Comparison of ENCODE assay signal across 11 mouse cellular contexts in the genomic region with DNA sequence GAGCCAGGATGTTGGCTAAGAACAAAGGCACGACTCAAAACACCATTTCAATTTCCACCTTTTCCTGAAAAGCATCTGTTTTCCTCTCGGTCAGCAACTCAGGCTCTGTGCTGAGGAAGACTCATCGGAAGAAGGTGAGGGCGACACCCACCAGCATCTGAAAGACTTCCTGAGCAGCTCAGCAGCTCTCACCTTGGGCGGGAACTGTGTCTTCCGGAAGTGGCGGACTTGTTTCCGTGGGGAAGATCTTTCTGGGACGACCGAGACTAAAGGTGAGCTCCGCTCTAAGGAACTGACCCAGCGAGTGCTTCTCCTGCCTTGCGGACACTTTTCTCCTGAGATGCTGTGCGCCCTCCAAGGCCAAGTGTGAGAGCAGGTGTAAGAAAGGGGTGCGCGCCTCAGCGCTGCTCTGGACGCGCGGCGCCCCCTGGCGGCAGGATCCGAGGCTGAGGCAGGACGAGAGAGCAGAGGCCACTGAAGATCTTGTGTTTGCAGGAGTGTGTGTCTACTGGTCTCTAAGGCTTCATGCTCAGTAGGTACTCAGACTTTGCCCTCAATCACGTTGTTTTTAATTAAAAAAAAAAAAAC. TPM values are rescaled to one million over a fixed set of nuclear protein-coding genes. Genes with fewer than 3 reads are reported as not detected.
A peak's percentile ranks its signal among the peaks of the same experiment; 100 is the strongest.
DNase-seq lines count a peak whose midpoint lies in the region; ATAC-seq lines count a peak whose summit lies in the region.
"Had no signal": no experiment of that assay in that cellular context is flagged by ENCODE, and none has a peak within 500 bp of the region (broad histone marks: within the 10 kb centered on the region; RNA-seq: fewer than 3 reads in every experiment).

No protein-coding gene starts in this region.

- intact Hi-C loops in left cerebral cortex, postnatal 4 days (cut with DNase I): loop anchor here (10.0 kb wide), 1 partner anchor 60 kb away; a partner anchor contains a TSS

- ATAC-seq in erythroid progenitor cell, adult 5-6 weeks (replicated peaks; ENCODE audit: low FRiP score, poor library complexity, severe bottlenecking): peak; percentile 77
- ATAC-seq in inflammation-experienced regulatory T-cells, adult 6 months: peak; percentile 74
- ATAC-seq in megakaryocyte-erythroid progenitor cell, adult 5-6 weeks (replicated peaks; ENCODE audit: low FRiP score, low TSS enrichment, poor library complexity, severe bottlenecking): peak; percentile 85

- DNase-seq in NIH3T3 (ENCODE audit: low read depth): peak; percentile 20
- DNase-seq in cerebellum, adult 18-20 months: peak; percentile 25 to 55
- DNase-seq in left cerebral cortex, postnatal 4 days: peak; percentile 10
- peak; percentile 56 for DNase-seq in testis, postnatal 10 days (ENCODE audit: low spot score)

RNA-seq across cellular contexts. Expression of a gene that starts 9.5 kb away (rescaled TPM):
- 0.42 TPM in 1 of 2 replicates, not detected in the other for total RNA-seq in erythroid progenitor cell, adult 5-6 weeks (2015; ENCODE audit: low replicate concordance)
- 0.39 and 1.6 TPM in 2 replicates for total RNA-seq in erythroid progenitor cell, adult 5-6 weeks (2017; ENCODE audit: low replicate concordance)
- 1 to 10 TPM; 5.8 to 8.6 (median 6.7) TPM for polyA plus RNA-seq in inflammation-experienced regulatory T-cells, adult 6 months (2017; shearing (Covaris generic))
- total RNA-seq in left cerebral cortex, postnatal 4 days (2021): 1 to 10 TPM; 3.6 to 4.7 TPM
- 3.0 and 3.1 TPM in 2 replicates for total RNA-seq in megakaryocyte-erythroid progenitor cell, adult 5-6 weeks (2014; fragmentation: Nextera tagmentation)
- total RNA-seq in megakaryocyte-erythroid progenitor cell, adult 5-6 weeks (2017): 1.7 and 3.2 TPM in 2 replicates

RNA-seq across cellular contexts. Expression of a gene that starts 16.5 kb away (rescaled TPM):
- total RNA-seq in erythroid progenitor cell, adult 5-6 weeks (2015; ENCODE audit: low replicate concordance): 10.8 and 10.9 TPM in 2 replicates
- total RNA-seq in erythroid progenitor cell, adult 5-6 weeks (2017; ENCODE audit: low replicate concordance): 18.4 and 22.8 TPM in 2 replicates
- 10 to 100 TPM; 40.0 to 61.3 (median 50.0) TPM for polyA plus RNA-seq in inflammation-experienced regulatory T-cells, adult 6 months (2017; shearing (Covaris generic))
- 10 to 100 TPM; 44.3 to 49.1 TPM for total RNA-seq in left cerebral cortex, postnatal 4 days (2021)
- total RNA-seq in megakaryocyte-erythroid progenitor cell, adult 5-6 weeks (2014; fragmentation: Nextera tagmentation): 37.6 and 38.1 TPM in 2 replicates
- total RNA-seq in megakaryocyte-erythroid progenitor cell, adult 5-6 weeks (2017): 47.5 and 54.2 TPM in 2 replicates

RNA-seq across cellular contexts. Expression of a gene that starts 20.3 kb away (rescaled TPM):
- total RNA-seq in erythroid progenitor cell, adult 5-6 weeks (2015; ENCODE audit: low replicate concordance): 5.0 and 15.5 TPM in 2 replicates
- 1.5 TPM in 1 of 2 replicates, not detected in the other for total RNA-seq in erythroid progenitor cell, adult 5-6 weeks (2017; ENCODE audit: low replicate concordance)
- 10 to 100 TPM in 1 of 3 experiments, 1 to 10 TPM in 2; 6.1 to 10.5 (median 9.5) TPM for polyA plus RNA-seq in inflammation-experienced regulatory T-cells, adult 6 months (2017; shearing (Covaris generic))
- total RNA-seq in left cerebral cortex, postnatal 4 days (2021): 1 to 10 TPM; 5.6 to 7.3 TPM
- 3.6 and 10.2 TPM in 2 replicates for total RNA-seq in megakaryocyte-erythroid progenitor cell, adult 5-6 weeks (2014; fragmentation: Nextera tagmentation)
- total RNA-seq in megakaryocyte-erythroid progenitor cell, adult 5-6 weeks (2017): 1.4 and 2.2 TPM in 2 replicates

RNA-seq across cellular contexts. Expression of a gene that starts 26.2 kb away (rescaled TPM):
- total RNA-seq in erythroid progenitor cell, adult 5-6 weeks (2015; ENCODE audit: low replicate concordance): not detected in 2 replicates
- total RNA-seq in erythroid progenitor cell, adult 5-6 weeks (2017; ENCODE audit: low replicate concordance): not detected in 2 replicates
- under 1 TPM in 1 of 3 experiments, not detected in 2; 0.40 TPM for polyA plus RNA-seq in inflammation-experienced regulatory T-cells, adult 6 months (2017; shearing (Covaris generic))
- total RNA-seq in left cerebral cortex, postnatal 4 days (2021): under 1 TPM; 0.56 to 0.76 TPM
- total RNA-seq in megakaryocyte-erythroid progenitor cell, adult 5-6 weeks (2014; fragmentation: Nextera tagmentation): not detected in 2 replicates
- total RNA-seq in megakaryocyte-erythroid progenitor cell, adult 5-6 weeks (2017): not detected in 2 replicates
- polyA plus RNA-seq: heart, embryonic 14.5 days; limb, embryonic 14.5 days; neural tube, embryonic 11.5 days; stomach, embryonic 14.5 days had no signal

Comparison
In these comparisons a context has a peak if more than half of its experiments do, and no peak if none do; other contexts are left out.
1. Peak in every context shown above with its lines: DNase-seq and ATAC-seq.